Mouse (Mus musculus) lung, postnatal 36 days (tissue): ENCODE data around the gene Map2k6.

Source experiments
- DNase-seq: peaks from one replicate; pipeline ENCODE4 v3.0.0; 2022; ENCODE audit warnings: mixed read lengths

Map2k6 gene

DNA sequence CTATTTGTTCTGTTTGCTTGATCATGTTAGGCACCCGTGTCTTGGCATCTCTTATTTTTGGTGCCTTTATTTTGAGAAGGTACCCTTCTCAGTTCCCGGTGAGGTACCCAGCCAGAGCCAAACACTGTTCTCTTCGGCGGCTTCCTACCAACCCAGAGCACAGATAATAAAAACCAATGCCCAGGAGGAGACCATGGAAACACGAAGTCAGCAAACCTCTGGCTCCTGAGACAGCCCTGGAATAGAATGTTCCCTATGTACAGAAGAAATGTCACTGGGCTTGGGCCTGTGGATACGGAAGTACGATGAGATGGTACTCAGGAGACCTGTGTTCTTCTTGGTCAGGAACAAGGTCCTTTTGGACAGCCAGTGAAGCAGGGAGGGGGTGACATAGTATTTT is 89.4 kb downstream of the Map2k6 start:
- no peak for DNase-seq

DNA sequence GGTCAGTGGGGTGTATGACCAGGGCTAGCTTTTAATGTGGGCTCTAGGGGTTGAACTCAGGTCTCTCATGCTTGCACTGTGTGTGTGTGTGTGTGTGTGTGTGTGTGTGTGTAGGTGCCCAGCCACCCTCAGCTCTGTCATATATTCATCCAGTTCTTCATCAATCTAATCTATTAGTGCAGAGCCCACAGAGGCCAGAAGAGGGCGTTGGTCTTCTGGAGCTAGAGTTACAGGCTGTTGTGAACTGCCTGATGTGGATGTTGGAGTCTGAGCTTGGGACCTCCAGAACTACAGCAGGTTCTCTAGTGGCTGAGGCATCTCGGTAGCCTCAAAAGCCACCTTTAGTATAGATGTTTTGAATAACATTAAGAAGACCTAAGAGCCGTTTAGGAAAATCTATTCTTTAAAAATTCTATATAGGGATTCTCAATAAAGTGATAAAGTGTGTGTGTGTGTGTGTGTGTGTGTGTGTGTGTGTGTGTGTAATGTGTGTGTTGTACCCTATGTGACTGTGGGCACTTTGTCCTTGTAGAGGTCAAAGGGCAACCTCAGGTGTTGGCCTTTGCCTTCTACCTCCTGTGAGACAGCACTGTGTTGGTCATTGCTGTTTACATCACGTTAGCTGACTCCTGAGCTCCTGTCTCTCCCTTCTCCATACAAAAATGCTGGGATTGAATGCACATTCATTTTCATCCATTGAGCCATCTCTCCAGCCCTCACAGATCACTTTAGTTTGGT is 96.6 kb downstream of the Map2k6 start:
- no peak for DNase-seq

GRCm38 (mm10) chr11:110496061-110496446 is 97.1 kb downstream of the Map2k6 start:
- peak; percentile 60 for DNase-seq

- no peak for DNase-seq
These were observed 98.8 kb downstream of the Map2k6 start for GRCm38 (mm10) chr11:110497743-110498142.

GRCm38 (mm10) chr11:110498651-110499213 is 99.8 kb downstream of the Map2k6 start:
- DNase-seq = peak; percentile 51

GRCm38 (mm10) chr11:110502937-110503670 is 104.2 kb downstream of the Map2k6 start:
- no peak for DNase-seq

DNA sequence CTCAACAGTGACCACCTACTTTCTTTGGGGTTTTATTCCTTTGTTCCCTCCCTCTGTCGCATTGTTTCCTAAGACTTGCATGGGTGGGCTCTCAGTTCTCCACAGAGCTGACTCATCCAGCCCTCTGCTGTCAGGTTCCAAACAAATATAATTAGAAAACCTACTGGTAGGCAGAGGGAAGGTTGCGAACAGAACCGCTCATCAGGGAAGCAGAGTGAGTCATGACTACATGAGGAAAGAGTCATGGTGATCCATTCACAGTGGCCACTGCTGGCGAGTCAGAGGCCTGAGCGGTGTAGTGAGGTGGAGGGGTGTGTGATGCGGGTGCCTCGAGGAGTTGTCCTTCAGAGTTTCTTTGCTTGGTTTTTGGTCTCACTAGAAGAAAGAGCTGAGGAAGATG is 112.5 kb downstream of the Map2k6 start:
- no peak for DNase-seq

DNA sequence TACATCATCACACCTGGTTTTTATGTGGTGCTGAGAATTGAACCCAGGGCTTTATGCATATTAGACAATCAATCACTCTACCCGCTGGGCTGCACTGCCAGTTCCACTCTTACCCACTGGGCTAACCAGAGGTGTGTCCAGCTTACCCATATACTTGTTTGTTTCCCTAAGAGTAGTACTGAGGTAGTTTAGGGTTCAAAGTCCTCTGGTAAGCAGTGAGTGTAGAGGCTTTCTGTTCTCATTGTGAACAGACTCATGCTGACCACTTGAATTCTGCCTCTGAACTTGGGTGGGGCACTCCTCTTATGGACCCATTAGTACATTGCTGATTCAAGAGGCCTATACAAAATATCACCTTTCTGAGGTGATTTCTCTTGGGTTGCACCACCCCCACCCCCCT is 119.7 kb downstream of the Map2k6 start:
- no peak for DNase-seq

DNA sequence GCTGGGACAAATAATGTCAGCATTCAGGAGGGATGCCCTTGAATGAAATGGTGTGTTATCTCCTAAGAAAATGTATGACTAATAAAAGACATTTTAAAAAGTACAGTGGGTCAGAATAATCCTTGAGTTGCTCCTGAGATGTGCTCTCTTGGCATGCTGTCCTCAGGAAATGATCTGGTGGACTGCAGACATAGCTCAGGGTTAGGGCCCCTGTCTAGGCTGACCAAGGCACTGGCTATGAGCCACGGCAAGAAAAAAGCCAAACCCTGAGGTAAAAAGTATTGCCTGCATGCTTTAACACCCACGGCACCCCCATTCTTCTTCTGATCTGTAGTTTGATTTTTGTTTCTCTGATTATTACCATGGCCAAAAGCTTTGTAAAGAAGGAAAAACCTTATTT is 124.0 kb downstream of the Map2k6 start:
- no peak for DNase-seq

GRCm38 (mm10) chr11:110526156-110526555 is 127.2 kb downstream of the Map2k6 start:
- DNase-seq = no peak

- peak; percentile 27 for DNase-seq
These were observed 132.2 kb downstream of the Map2k6 start for GRCm38 (mm10) chr11:110531087-110531486.

DNA sequence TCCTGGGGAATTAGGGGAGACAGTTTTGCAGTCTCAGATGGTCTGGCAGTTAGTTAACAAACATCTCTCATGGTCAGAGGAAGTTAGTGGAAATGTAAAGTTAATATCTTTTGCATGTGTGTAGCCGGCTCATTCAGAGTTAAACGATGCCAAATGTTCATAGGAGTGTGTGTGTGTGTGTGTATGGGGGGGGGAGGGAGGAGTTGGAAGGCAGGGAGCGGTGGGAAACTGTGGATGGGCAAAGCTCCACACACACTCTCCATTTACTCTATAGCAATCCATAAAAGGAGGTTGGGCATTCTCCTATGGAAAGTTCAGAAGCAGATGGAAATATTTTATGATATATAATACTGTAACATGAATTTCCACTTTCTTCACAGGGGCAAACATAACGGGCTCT is 135.9 kb downstream of the Map2k6 start:
- no peak for DNase-seq

- no peak for DNase-seq
These were observed 137.6 kb downstream of the Map2k6 start for GRCm38 (mm10) chr11:110536533-110536932.

DNA sequence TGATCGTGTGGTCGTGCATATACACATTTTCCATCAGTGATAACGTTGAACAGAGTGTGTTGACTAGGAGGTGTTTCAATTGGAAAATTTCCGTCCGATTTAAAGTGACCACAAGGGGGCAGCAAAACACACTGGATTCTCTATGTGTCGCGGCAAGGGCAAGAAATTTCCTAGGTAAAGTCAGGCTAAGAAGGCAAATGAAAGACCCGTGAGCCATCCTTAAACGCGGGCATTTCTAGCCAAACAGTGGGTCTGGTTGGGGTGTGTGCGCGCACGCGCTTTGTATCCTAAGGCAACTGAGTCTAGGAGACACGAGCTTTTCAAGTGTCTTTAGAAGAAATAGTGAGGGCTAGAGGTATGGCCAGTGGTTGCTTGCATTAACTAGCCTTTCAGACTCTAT is 138.7 kb downstream of the Map2k6 start:
- peak; percentile 87 for DNase-seq

GRCm38 (mm10) chr11:110538206-110538605 is 139.3 kb downstream of the Map2k6 start:
- peak; percentile 6 for DNase-seq

DNA sequence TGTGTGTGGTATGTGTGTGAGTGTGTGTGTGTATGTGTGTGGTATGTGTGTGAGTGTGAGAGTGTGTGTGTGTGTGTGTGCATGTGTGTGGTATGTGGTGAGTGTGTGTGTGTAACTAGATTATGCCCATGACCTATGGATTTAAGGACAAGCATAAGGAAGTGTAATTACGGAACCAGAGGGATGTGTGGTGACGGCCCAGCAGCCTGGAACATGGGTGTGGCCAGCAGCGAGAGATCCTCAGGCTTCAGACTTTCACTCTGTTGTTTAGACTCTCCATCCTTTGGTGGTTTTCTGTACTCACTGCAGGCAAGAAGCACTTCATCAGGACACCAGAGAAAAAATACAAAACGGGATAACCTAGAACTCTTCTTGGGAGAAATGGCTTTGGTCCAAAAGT is 143.0 kb downstream of the Map2k6 start:
- no peak for DNase-seq

- DNase-seq = no peak
These were observed 145.7 kb downstream of the Map2k6 start for GRCm38 (mm10) chr11:110544419-110545210.

- no peak for DNase-seq
These were observed 146.5 kb downstream of the Map2k6 start for GRCm38 (mm10) chr11:110545416-110545815.

DNA sequence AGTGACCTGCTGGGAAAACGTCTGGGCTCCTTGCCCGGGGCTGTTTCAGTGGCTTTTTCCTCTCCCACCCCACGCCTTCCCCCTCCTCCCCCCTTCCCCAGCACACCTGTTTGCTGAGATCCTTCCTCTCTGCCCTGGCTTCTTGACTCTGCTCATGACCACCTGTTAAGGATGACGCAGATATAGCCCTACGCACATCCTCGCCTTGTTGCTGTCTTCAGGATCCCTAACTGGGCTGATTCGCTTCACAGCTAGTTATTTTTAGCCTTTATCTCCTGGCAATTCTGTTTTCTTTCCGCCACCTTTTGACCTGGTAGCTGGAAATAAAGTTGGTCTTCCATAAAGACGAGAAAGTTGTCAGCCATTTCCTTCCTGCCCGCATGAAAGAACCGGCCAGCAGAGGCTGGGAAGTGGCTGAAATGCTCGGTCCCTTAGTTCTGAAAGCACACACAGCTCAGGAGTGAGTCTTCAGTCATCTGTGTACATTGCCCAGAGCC is 152.6 kb downstream of the Map2k6 start:
- no peak for DNase-seq

GRCm38 (mm10) chr11:110562320-110563081 is 163.6 kb downstream of the Map2k6 start:
- DNase-seq = no peak

GRCm38 (mm10) chr11:110563272-110563671 is 164.3 kb downstream of the Map2k6 start:
- DNase-seq = no peak

DNA sequence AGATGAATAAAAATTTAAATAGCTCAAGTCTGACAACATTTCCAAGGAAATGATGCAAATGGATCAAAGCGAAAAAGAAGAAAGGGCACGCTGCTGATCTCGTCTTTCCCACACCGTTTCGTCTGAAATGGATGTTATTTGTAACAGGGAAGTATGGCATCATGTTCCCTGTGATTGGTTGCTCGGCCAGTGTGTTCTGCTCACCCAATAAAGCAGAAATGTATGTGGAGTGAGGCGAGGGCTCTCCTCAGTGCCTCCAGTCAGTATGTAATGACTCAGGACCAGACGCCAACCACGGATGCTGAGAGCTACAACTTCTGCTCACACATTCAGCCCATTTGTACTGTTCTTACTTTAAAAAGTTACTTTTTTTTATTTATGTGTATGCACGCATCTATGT is 164.9 kb downstream of the Map2k6 start:
- DNase-seq = no peak
